ENCODE assay signal across 27 mouse cellular contexts in genomic region chr5:113603471-113603870, GRCm38 (mm10). TPM values are rescaled to one million over a fixed set of nuclear protein-coding genes. Genes with fewer than 3 reads are reported as not detected.
"Had no signal": no experiment of that assay in that cellular context is flagged by ENCODE, and none has a peak within 500 bp of the region (broad histone marks: within the 10 kb centered on the region; RNA-seq: fewer than 3 reads in every experiment).

No protein-coding gene starts in this region.

- ATAC-seq: hindbrain, postnatal 0 days; intestine, embryonic 16.5 days had no signal

- H3K27me3 ChIP-seq: hindbrain, embryonic 12.5 days; hindbrain, embryonic 15.5 days; kidney, embryonic 15.5 days; limb, embryonic 12.5 days; liver, embryonic 13.5 days; liver, embryonic 15.5 days had no signal

- H3K4me3 ChIP-seq: heart, embryonic 13.5 days; heart, embryonic 15.5 days; hindbrain, embryonic 12.5 days; hindbrain, embryonic 15.5 days; kidney, embryonic 15.5 days; left cerebral cortex, adult 2 months; limb, embryonic 10.5 days; limb, embryonic 12.5 days; liver, embryonic 13.5 days; liver, embryonic 15.5 days had no signal

- H3K27ac ChIP-seq: heart, embryonic 13.5 days; heart, embryonic 15.5 days; hindbrain, embryonic 12.5 days; hindbrain, embryonic 15.5 days; hindbrain, postnatal 0 days; kidney, embryonic 15.5 days; kidney, postnatal 0 days; left cerebral cortex, adult 2 months; limb, embryonic 12.5 days; liver, embryonic 13.5 days; liver, embryonic 15.5 days had no signal

- DNase-seq: gastrocnemius, postnatal 14 days; gastrocnemius, postnatal 36 days; heart, adult 18-20 months; heart, postnatal 14 days; heart, postnatal 36 days; kidney, adult 11 months; kidney, adult 2 months; kidney, adult 9 months; kidney, postnatal 14 days; kidney, postnatal 36 days; liver; liver, embryonic 13.5 days had no signal

- H3K9ac ChIP-seq: heart, embryonic 13.5 days; heart, embryonic 15.5 days; hindbrain, embryonic 12.5 days; hindbrain, embryonic 15.5 days; kidney, embryonic 15.5 days; limb, embryonic 12.5 days; liver, embryonic 13.5 days; liver, embryonic 15.5 days had no signal

- H3K4me2 ChIP-seq: heart, embryonic 11.5 days; heart, embryonic 13.5 days; heart, embryonic 15.5 days; hindbrain, embryonic 12.5 days; hindbrain, embryonic 15.5 days; kidney, embryonic 15.5 days; limb, embryonic 12.5 days; liver, embryonic 11.5 days; liver, embryonic 13.5 days; liver, embryonic 15.5 days had no signal

- H3K4me1 ChIP-seq: liver, embryonic 13.5 days; liver, embryonic 15.5 days had no signal

- H3K36me3 ChIP-seq: heart, embryonic 13.5 days; heart, embryonic 15.5 days; hindbrain, embryonic 12.5 days; hindbrain, embryonic 15.5 days; kidney, embryonic 15.5 days; limb, embryonic 10.5 days; limb, embryonic 12.5 days; liver, embryonic 13.5 days; liver, embryonic 15.5 days had no signal

- H3K9me3 ChIP-seq: heart, embryonic 13.5 days; heart, embryonic 15.5 days; hindbrain, embryonic 12.5 days; hindbrain, embryonic 15.5 days; kidney, embryonic 15.5 days; limb, embryonic 10.5 days; limb, embryonic 12.5 days; liver, embryonic 13.5 days; liver, embryonic 15.5 days had no signal

RNA-seq across cellular contexts. Expression of gene Cmklr1, which starts 46.8 kb away (rescaled TPM):
- total RNA-seq: hematopoietic stem cell, adult 5-6 weeks had no signal
